Mouse (Mus musculus) adrenal gland, adult 8-10 months (tissue): ENCODE results near the gene Nbeal2. TPM values are rescaled to one million over a fixed set of nuclear protein-coding genes. Genes with fewer than 3 reads are reported as not detected.
A peak's percentile ranks its signal among the peaks of the same experiment; 100 is the strongest.
"Not testable (repeated sequence)": the region's sequence is repeated elsewhere in the genome, so short reads cannot be mapped to it uniquely, and the experiment has no call there.

Experiments
- DNase-seq: peaks from one replicate; pipeline ENCODE4 v3.0.0; 2022
- total RNA-seq, 4 experiments: library from RNA; stranded (reverse); gene quantifications; 2 replicates each; pipeline ENCODE4 v1.2.4; 2022

Gene Nbeal2
- 10 to 100 TPM in 2 of 4 experiments, 1 to 10 TPM in 2; 7.7 to 18.1 (median 13.1) TPM for total RNA-seq

DNA sequence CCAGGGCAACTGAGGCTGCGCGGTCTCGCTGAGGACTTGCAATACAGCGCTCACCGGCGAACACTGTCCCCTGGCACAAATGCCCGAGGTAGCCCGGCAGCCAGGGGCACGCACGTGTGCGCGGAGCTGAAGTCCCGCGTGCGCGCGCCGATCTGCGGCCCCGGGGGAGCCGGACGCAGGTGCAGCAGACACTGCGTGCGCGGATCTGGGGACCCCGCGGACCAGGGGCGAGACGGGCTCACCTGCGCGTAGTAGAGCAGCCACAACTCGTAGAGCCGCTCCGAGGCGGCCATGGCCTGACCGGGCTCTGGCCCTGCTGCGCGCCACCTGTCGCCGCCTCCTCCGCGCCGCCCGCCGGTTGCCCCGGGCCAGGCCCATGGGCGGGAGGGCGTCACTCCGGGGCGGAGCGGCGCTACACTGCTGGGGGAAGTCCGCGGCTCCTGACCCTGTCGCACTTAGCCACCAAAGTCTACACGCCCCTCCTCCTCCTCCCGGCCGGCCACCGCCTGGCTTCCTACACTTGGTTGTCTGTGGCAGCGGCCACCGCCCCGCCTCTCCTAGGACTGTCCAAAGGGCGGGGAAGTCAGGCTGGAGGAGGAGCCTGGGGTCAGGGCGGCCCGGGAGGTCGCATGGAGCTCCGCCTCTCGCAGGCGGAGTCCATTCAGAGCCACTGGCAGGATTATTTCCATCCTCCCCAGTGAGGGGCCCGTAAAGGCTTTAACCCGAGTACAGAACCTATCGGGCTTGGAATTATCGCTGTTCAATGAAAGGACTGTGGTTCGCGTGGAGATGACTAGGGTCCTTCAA, at the start of gene Nbeal2:
Gene Nbeal2 (minus strand): TSS at position 507 of the 807 bp plus-strand sequence.
- DNase-seq: peak; percentile 96

DNA sequence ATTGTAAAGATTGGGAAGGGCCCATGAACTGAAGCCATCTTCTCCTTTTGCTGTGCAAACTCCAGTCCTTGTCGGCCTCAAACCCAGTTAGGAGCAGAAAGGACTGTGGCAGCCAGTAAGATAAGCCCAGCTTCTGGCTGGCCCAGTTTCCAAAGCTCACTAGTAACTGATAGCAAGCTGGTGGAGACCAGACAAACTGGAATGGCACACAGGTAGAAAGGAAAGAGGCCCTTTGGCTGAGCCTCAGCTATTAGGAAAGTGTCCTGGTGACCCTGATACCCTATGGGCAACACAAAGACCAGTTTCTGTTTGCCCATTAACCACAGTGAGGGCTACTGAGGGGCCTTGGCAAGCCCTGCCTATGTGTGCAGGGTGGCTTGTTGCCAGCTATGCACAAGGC, 48.9 kb upstream of the Nbeal2 start:
- DNase-seq: no peak

DNA sequence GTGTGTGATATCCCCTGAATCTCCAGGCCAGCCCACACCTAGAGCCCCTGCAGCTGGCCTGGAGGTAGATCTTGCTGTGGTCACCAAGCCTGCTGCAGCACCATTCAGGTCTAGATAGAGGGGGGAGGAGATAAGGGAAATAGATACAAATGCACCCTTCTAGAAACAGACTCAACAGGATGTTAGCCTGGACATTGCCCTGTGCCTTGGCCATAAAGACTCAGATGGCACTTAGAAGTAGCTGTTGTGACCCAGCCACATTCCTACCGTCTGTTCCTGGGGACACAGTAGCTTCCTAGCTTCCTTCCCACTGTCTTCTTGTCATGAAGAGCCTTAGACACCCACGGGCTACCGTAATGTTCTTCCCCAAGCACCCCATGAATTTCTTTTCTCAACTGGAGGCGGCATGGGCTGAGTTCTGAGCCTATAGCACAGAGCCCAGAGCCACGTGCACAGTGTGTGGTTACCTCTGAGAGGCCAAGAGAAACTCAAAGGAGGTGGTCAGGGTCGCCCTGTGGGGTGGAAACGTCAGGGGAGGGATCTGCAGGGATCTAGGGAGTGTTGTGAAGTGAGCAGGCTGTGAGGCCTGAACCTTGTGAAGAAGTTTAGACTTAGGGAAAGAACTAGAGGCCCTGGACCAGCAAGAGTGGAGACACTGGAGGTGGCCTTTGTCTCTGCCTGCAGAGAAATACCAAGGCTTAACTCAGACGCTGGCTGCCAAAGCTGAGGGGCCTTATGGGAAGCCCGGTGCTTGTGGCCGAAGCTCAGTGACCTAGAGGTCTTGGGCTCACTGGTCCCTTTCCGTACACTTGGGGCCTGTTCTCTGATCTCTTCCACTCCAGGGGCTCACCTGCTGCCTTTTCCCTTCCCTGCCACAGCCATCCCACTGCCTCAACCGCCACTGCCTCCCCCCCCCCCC, 47.4 kb upstream of the Nbeal2 start:
- no peak for DNase-seq

DNA sequence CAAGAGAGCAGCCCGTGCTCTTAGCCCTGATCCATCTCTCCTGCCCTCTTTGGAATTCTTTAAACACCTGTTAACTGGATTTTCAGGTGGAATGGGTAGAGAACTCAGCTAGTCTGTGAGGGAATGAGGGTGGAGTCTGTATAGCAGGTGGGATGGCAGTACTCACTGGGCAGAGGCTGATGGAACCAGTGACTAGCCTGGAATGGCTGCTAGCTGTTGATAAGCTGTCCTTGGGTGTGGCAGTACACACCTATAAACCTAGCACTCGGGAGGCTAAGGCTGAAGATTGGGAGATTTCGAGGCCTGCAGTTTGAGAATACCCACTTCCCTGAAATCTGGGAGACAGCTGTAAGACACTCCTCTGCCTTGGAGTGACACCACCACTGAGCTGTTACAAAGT, 45.6 kb upstream of the Nbeal2 start:
- DNase-seq: no peak

DNA sequence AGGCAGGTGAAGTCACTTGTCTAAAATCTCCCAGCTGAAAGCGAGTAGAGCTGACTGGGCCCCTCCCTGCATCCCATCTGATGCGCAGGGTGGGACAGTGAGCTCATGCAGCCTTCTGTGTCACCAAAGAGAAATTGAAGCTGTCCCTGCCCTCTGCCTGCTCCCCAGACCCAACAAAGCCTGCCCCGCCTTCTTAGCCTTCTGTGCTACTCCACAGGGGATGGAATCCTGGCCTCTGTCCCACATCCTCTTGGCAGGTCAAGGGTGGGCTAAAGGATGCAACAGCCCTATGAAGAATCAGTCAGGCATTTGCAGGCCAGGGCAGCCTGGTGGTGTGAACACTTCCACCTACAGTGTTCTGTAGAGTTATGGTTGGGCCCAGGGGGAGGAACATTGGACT, 43.5 kb upstream of the Nbeal2 start:
- no peak for DNase-seq

DNA sequence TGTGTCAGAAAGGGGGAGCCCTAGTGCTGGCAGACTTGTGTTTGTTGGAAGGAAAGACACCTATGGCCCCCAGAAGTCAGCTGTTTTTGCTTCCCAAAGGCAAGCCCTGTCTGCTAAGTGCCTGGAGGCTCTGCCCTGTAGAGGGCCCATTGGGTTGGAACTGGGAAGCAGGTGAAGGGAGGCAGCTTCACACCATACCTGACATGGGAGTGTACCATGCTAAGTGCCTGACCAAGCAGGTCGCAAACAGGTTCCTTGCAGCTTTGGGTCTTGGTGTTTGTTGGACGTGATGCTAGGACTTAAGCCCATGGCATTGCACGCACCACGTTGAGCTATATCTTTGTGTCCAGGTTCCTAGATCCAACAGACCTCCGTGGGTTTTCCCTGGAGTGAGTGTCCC, 42.5 kb upstream of the Nbeal2 start:
- no peak for DNase-seq

DNA sequence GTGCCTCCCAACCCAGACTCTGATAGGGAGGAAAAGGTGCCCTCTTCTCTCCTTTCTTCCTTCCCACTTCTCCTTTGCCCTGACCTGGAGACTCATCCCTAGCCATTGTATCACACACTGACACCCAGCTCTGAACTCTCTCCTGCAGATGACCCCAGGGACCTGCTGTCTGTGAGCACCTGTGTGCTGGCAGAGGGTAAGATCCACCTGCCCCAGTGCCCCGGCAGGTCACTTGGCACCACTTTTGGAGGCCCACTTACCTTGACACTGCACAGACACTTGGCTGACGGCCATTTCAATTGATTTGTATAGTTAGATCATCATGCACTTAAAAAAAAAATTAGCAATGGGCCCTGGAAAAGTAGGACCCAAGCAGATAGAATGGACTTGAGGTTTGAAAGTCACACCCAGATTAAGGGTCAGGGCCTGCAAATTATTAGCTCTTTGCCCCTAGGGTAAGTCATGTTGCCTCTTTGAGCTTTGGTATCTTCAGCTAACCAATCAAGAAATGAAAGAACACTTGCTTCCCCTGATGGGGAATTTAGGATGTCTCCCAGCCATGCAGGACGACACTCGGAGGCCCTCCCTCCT, 41.3 kb upstream of the Nbeal2 start:
- DNase-seq: no peak

DNA sequence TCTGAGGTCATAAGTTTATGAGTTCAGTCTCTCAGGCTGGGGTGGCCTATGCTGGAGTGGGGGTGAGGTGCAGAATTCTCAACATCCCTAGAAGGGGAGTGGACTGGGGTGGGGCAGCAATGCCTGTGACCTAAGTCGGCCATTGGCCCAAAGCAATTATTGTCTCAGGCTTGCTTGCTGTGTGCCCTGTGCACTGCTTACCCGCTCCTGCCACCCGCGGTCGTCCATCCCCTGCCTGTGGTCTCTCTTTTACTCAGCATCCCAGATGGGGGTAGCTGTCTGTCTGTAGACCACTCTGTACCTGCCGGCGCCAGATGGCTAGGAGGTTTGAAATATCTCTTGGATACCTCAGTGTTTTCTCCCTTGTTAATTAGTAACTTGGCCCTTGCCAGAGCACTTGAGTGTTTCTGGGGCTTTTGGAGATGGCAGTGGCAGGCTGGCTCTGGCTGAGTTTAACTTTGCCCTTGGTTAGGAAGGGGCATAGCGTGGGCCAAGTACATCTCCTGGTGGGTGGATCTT, 35.4 kb upstream of the Nbeal2 start:
- DNase-seq: no peak

DNA sequence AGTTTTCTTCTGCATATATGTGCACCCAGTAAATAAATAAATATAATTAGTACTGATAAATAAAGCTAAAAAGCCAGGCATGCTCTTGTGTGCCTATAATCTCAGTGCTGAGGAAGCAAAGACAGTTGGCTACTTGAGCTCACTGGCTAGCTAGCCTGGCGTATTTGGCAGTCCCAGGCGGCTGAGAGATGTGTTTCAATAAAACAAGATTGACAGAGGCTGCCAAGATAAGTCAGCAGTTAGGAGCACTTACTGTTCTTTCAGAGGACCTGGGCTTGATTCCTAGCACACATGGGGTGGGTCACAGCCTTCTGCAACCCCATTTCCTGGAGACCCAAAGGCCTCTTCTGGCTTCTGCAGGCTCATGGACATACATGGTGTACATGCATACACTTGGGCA, 33.9 kb upstream of the Nbeal2 start:
- no peak for DNase-seq

DNA sequence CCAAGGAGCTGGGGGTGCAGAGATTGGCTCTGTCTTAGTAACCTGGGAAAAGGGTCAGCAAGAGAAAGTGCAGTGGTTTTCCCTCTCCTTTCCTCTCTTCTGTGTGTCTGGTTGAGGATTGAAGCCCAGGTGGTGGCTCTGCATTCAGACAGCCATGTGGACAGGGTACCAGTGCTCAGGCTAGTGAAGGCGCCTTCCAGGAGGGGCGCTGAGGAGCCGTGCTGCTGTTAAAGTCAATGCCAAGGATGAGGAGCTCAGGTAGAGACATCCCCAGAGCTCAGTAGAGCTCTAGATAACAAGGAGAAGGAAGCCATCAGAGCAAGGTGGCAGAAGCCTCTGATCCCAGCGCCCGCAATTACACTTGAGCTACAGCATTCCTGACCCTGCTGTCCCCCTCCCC, 33.1 kb upstream of the Nbeal2 start:
- DNase-seq: no peak

DNA sequence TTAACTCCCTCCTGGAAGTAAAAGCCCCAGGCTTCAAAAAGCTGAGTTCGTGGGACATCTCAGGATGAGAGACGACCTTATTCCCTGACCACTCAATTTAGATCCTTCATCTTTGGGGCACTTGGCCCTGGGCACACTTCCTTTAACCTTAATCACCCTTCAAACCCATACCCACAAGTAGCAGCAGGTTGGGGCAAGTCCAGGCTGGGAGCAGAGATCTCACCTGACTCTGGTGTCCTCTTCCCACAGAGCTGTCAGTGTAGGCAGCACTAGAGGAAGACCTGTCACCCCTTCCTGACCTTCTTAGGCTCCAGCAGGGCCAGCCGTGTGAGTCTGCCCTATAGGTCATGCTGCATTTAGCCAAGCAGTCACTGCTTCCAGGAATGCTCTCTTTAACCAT, 32.5 kb upstream of the Nbeal2 start:
- DNase-seq: no peak

DNA sequence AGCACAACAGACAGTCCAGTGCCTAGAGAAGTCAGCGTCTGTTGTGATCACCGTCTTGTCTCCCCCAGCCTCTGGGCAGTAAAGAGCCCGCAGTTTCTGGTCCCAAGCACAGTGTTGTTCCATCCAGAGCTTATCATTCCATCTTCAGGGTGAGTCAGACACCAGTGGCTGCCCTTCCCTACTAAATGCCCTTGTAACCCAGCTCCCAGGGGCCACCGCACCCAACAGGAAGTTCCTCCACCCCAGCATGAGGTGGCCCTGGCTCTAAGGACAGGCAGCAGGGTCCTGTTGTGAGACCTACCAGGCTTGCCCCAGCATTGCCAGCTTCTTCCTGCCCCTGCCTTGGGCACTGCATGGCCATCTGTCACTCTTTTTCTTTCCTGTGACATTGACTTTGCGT, 31.6 kb upstream of the Nbeal2 start:
- peak; percentile 62 for DNase-seq

DNA sequence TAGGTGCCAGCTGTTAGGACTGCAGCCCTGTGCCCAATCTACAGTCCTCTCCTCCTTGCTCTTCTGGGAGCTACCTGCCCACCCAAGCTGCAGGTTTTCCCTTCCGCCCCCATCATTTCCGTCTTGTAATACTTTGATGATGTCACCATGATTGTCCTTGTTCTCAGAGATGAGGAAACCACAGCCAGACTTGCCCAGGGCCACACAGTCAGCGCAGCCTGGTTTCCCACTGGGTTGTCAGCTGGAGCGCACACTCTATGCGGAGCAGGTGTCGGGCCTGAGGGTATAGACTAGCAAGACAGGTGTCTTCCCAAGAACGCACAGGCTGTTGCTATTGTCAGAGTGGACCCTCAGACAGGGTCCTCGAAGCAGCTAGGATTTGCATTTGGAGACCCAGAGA, 31.2 kb upstream of the Nbeal2 start:
- peak; percentile 70 for DNase-seq

DNA sequence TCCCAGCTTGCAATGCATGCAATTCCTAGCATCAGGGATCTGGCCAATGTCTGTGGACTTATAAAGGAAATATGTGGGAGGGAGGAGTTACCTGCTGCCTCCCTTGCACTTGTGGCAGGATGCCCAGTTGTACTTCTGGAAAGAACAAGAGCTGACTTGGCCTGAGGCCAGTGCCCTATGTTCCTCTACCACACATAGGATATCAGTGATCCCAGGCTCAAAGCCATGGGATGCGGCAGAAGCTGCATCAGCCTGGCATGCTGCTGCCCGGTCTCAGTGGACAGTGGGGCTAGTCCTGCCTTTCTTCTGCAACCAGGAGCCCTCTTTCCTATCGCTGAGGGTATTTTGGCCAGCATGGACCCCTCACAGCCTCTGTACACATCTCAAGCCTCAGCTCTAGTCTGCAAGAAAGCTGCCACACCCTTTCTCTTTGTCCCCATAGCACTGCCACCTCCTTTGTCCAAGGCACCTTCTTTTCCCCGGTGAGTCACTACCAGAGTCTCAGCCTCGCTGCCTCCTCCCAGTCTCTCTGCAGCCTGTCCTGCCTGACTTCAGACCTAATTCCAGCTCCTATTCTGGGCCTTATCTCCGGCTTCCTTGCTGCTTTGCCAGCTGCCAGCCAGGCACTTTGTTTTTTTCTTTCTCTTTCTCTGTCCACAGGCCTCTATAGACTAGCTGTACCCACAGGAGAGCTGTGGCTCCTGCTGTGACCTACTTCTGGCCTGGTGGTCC, 30.3 kb upstream of the Nbeal2 start:
- DNase-seq: peak; percentile 52

DNA sequence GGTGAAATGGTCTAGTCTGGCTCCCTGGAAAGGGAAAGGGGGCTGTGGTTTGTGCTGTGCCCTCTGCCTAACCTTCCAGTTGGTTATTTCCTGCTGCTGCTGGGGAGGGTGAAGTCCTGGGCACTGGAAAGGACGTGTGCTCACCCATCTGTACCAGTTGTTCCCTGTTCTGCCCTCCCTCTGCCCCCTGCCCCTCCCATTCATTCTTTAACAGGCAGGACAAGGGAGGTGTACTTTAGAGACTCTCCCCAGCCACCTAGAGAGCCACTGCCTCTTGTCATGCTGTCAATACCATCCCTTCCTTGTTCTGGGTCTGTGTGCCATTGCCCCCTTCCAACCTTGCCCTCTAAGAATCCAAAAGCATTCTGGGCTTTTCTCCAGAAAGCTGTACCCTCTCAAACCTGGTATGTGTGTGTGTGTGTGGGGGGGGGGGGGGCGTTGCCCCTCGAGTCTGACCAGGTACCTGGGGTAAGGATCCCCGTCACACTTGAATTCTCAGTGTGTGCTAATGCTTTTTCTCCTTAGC, 29.7 kb upstream of the Nbeal2 start:
- DNase-seq: no peak

DNA sequence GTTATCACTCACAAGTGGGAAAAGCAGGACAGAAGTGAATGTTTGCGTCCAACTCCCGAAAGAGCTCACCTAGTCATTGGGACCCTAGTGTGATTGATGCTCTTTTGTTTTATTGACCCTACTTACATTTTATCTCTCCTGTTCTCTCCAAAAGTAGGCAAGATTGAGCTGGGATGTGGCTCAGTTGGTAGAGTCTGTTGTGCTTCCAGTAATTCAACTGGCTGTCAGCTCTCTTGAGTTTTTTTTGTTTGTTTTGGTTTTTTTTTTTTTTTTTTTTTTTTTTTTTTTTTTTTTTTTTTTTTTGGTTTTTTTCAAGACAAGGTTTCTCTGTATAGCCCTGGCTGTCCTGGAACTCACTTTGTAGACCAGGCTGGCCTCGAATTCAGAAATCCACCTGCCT, 28.7 kb upstream of the Nbeal2 start:
- DNase-seq: not testable (repeated sequence)

DNA sequence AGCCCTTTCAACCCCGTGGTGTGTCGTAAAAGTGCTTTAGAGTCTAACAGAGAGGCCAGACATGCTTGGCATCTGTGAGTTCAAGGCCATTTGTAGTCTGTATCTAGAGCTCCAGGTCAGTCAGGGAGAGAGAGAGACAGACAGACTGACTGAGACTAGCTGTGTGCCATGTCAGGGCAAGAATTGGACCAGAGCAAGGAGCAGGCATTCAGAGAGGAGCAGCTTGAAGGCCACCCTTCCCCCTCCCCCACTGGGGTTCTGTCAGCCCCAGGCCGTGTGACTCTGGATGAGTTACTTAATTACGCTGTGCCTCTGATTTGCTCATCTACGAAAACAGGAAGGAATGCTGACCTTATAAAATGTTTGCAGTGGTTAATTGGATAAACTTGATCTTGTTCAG, 28.3 kb upstream of the Nbeal2 start:
- no peak for DNase-seq

DNA sequence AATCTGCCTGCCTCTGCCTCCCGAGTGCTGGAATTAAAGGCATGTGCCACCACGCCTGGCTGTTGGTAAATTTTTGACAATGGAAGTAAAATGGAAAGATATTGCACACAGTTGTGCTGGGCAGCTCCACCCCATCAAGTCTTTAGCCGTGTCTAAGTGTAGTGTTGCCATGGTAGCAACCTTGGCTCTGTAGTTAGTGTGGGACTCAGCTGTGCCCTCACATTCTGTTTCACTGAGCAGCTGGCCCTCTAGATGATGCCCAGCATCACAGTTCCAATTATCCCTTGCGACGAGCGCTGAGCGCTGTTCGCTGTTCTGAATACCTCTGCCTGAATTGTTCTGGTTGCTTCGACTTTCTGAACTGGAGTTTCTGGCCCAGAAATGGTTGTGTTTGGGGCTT, 27.9 kb upstream of the Nbeal2 start:
- DNase-seq: peak; percentile 52

DNA sequence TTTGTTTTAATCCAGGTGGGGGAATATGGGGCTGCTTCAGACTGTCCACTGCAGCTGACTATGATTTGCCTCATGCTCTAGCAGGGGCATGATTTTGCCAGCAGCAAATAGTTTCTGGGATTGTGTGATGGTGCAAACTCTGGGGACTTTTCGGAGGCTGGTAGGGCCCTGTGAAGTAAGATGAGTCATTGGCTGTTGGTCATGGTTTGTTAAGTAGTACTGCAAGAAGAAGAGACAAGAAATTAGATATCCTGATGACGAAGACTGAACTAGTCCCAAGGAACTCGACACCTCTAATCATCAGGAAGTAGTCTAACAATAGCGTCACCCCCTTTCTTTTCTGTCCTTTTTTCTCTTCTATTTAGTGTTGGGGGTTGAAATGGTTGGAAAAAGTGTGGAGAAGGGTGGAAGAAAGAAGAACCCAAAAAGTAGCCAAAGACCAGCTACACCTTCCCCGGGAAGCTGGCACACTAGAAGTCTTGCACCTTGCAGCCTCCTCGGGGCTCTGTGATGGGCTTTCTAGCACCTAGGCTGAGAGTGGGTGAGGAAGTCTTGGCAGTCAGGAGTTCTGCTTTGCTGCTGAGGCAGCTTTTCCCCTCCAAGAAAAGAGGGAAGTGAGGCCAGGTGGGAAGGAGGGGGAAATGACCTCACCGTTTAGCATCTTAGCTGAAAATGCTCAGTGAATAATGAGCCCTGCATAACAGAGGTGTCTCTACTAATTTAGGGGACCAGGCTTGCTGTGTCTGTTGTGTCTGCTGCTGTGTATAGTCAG, 27.0 kb upstream of the Nbeal2 start:
- DNase-seq: no peak

DNA sequence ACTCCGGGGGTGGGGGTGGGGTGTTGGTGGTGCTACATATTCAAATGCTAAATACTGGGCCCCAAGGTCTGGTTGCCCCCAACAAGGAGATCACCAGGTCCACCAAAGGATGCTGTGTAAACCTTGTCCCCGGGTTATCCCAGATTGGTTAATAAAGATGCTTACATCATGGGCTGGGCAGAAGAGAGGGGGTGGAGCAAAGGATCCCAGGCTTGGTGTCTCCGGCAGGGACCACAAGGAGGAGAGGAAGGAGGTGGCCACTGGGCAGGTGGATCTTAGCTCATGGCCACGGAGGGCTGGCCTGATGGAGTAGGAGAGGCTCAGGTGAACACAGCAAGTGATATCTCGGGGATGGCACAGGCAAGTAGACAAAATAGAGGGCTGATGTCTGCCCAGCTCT, 24.9 kb upstream of the Nbeal2 start:
- DNase-seq: no peak

DNA sequence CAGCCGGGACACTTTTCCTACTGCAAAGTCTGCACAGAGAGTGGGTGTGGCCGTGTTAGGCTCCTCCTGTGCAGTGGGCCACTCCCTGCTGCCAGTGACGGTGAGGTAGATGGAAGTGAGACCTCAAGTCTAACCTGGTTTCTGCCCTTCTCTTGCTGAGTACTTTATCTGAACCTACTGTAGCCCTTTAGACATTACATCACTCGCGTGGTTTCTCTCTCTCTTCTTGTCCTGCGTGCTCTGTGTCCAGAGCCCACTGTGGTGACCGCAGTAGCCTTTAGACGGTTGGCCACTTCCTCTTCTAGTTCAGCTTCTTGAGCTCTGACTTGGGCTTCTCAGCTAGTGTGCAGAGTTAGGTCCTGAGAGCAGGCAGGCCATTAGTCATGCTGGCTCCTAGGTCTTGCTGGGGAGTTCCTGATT, 22.5 kb upstream of the Nbeal2 start:
- DNase-seq: no peak
